Mouse (Mus musculus) hindbrain, embryonic 14.5 days (tissue): ENCODE data around the gene Kcnj2. TPM values are rescaled to one million over a fixed set of nuclear protein-coding genes. Genes with fewer than 3 reads are reported as not detected.
A peak's percentile ranks its signal among the peaks of the same experiment; 100 is the strongest.

ENCODE experiments used
- ATAC-seq: fragments of 200-750 bp; cut with Nextera tagmentation; 2 replicates; pipeline ENCODE4 v1.8.0; 2017; ENCODE audit warnings: moderate number of reproducible peaks, mild to moderate bottlenecking, moderate TSS enrichment, moderate library complexity; ENCODE audit not compliant: low FRiP score
- DNase-seq: peaks from one replicate; pipeline ENCODE4 v3.0.0-alpha.2; 2015; ENCODE audit warnings: low spot score
- H3K27ac ChIP-seq: fragments of 300-500 bp; sonication (generic); 2 replicates; pipeline ENCODE4 v1.5.1; 2014; ENCODE audit warnings: mild to moderate bottlenecking, moderate library complexity
- H3K27me3 ChIP-seq: fragments of 300-500 bp; sonication (generic); 2 replicates; pipeline ENCODE4 v1.6.1; 2014; ENCODE audit warnings: mild to moderate bottlenecking, low read length, mixed read lengths; ENCODE audit not compliant: control insufficient read depth, insufficient read depth
- H3K36me3 ChIP-seq: fragments of 300-500 bp; sonication (generic); replicated peaks from 2 replicates; pipeline ENCODE4 v1.6.1; 2014; ENCODE audit not compliant: control insufficient read depth, insufficient read depth
- H3K4me1 ChIP-seq: fragments of 300-500 bp; sonication (generic); replicated peaks from 2 replicates; pipeline ENCODE4 v1.6.1; 2014; ENCODE audit warnings: antibody characterized with exemption, low read length, mixed read lengths; ENCODE audit not compliant: control insufficient read depth, insufficient read depth
- H3K4me2 ChIP-seq: fragments of 300-500 bp; sonication (generic); replicated peaks from 2 replicates; pipeline ENCODE4 v1.6.1; 2014; ENCODE audit warnings: mild to moderate bottlenecking, moderate library complexity
- H3K4me3 ChIP-seq: fragments of 300-500 bp; sonication (generic); replicated peaks from 2 replicates; pipeline ENCODE4 v1.5.1; 2014; ENCODE audit warnings: mild to moderate bottlenecking, low read length
- H3K9ac ChIP-seq: fragments of 300-500 bp; sonication (generic); 2 replicates; pipeline ENCODE4 v1.6.1; 2014
- H3K9me3 ChIP-seq: fragments of 300-500 bp; sonication (generic); 2 replicates; pipeline ENCODE4 v1.6.1; 2016; ENCODE audit warnings: low read length; ENCODE audit not compliant: control insufficient read depth
- WGBS: fragments of 180-500 bp; shearing (Covaris S2); extraction: QIAGEN DNeasy Blood & Tissue Kit; methylation state at CpG from one replicate; pipeline ENCODE4 v1.1.7; 2014; 5-methylcytosine and 5-hydroxymethylcytosine counted together
- polyA plus RNA-seq: library from polyadenylated mRNA; unstranded; fragments of >200 nt; fragmentation: Nextera tagmentation; extraction: Ambion mirVana; gene quantifications from 2 replicates; pipeline ENCODE4 v1.2.1, GENCODE M21; 2014

The Kcnj2 gene
- 0.50 and 0.56 TPM in 2 replicates for polyA plus RNA-seq

DNA sequence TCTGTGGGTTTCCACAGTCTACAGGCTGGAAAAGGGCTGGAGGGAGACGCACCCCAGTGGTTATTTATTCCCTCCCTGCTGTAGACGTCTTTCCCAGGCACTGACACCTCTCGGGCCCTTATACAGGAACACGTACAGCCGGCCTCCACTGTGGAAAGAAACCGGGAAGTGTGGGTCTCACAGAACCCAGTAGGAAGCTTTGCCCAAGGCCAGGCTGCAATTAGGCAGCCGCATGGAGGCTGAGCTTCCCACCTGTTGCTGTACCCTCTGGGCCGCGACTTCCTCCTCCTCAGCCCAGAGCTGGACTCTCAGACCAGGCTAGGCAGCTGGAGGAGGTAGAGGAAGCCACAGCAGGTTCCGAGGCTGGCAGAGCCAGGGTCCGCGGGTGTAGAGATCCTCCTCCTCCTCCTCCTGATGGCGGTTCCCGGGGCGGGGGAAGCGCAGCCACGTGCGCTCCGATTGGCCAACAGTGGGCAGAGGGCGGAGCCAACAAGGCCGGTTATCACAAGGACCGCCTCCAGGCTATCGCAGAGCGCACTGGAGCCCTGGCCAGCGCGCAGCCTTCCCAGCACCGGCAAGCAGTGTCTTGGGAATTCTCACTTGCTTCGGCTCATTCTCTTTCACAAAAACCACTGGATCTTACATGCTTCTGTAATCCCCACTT, at the start of gene Kcnj2:
Gene Kcnj2 (plus strand): TSS at position 530 of the 664 bp plus-strand sequence.
- H3K36me3 ChIP-seq = no peaks in the 10 kb centered on the region
- H3K4me2 ChIP-seq = peak within 1 kb of the TSS; percentile 87
- H3K4me1 ChIP-seq = peaks cover 9% of the 10 kb centered on the region; the same call in 1 of the 2 replicates
- H3K4me3 ChIP-seq = peak within 1 kb of the TSS; percentile 55
- peak within 1 kb of the TSS; percentile 53; the same call in 1 of the 2 replicates for H3K9ac ChIP-seq
- peaks cover 15% of the 10 kb centered on the region; the same call in 1 of the 2 replicates for H3K27me3 ChIP-seq
- under 1% methylated on average over 28 of the region's 28 CpGs for WGBS
- H3K27ac ChIP-seq = peak within 1 kb of the TSS; percentile 43
- peak; percentile 98 for ATAC-seq
- no peaks in the 10 kb centered on the region for H3K9me3 ChIP-seq
- DNase-seq = peak; percentile 89

DNA sequence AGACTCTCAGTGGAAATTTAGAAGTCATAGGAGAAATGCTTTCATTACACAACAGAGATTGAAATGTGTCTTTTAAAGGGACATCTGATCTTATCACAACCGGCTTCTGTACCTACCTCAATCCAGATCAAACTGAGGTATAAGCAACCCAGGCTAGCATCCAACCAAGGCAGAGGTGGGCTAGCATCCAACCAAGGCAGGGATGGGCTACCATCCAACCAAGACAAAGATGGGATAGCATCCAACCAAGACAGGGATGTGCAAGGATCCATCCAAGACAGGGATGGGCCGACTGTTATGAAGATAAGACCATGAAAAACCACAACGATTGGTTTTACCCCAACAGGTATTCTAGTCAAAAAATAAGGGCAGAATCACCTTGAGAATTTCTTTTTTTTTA, 49.8 kb upstream of the Kcnj2 start:
- H3K9ac ChIP-seq = no peak overlapping the region

DNA sequence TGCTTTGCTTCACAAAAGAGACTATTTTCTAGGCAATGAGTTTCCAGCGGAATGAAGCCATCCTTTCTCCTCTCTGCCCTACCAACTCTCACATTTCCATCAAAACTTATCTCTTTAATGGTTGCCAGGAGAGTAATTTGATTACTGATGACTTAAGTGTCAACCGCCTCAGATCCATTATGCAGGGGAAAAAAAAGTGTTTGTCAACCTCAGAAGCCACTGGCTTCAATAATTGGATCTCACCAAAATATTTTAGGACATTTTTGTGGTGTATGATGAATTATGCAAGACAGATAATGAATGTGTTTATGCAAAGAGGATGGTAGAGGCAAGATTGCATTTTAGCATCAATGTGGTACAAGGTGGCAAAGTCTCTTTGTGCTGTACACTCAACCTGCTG, 45.8 kb upstream of the Kcnj2 start:
- no peaks in the 10 kb centered on the region for H3K4me1 ChIP-seq
- H3K4me3 ChIP-seq = no peak overlapping the region
- 26% methylated on average over 2 of the region's 2 CpGs for WGBS
- no peak overlapping the region for H3K9ac ChIP-seq
- DNase-seq (no peak), ATAC-seq (no peak)
- no peaks in the 10 kb centered on the region for H3K9me3 ChIP-seq
- no peak overlapping the region for H3K4me2 ChIP-seq
- no peaks in the 10 kb centered on the region for H3K27me3 ChIP-seq
- no peaks in the 10 kb centered on the region for H3K36me3 ChIP-seq
- no peak overlapping the region for H3K27ac ChIP-seq

More for the DNA sequence above, 49.8 kb upstream of the Kcnj2 start:
- Histone ChIP-seq H3K27me3 (no peaks in the 10 kb centered on the region), H3K4me2 (no peak overlapping the region), H3K4me1 (no peaks in the 10 kb centered on the region), H3K9me3 (no peaks in the 10 kb centered on the region), H3K27ac (no peak overlapping the region), H3K4me3 (no peak overlapping the region), H3K36me3 (no peaks in the 10 kb centered on the region)
- DNase-seq = no peak
- WGBS = 98% methylated on average over 3 of the region's 3 CpGs
- ATAC-seq = no peak

GRCm38 (mm10) chr11:111022681-111023281, 43.2 kb upstream of the Kcnj2 start:
- DNase-seq = peak; percentile 46

DNA sequence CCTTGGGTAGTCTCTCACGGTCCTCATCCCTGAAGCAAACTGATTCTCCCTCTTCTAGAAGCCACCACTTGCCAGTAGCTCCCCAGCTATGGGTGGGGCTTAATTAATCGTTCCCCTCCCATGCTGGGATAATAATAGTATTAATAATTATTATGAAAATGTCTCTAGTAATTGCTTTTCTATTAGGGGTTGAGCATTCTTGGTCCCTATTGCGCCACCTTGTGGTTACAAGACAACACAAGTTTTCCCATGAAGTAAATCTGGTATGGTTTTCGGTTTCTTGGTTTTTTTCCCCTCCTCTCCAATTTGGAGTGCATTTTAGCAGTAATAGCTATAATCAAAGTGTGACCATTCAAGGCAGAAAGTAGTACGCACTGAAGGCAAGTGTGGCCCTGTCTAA, 23.8 kb upstream of the Kcnj2 start:
- 46% methylated on average over 5 of the region's 5 CpGs for WGBS
- ATAC-seq = no peak
- DNase-seq = peak; percentile 51
- Histone ChIP-seq H3K4me1 (no peaks in the 10 kb centered on the region), H3K27me3 (no peaks in the 10 kb centered on the region), H3K36me3 (no peaks in the 10 kb centered on the region), H3K4me3 (no peak overlapping the region), H3K4me2 (no peak overlapping the region), H3K9ac (no peak overlapping the region), H3K27ac (no peak overlapping the region), H3K9me3 (no peaks in the 10 kb centered on the region)

More at GRCm38 (mm10) chr11:111022681-111023281, 43.2 kb upstream of the Kcnj2 start:
- Histone ChIP-seq H3K27me3 (no peaks in the 10 kb centered on the region), H3K27ac (no peak overlapping the region), H3K4me2 (no peak overlapping the region), H3K4me1 (no peaks in the 10 kb centered on the region), H3K9me3 (no peaks in the 10 kb centered on the region), H3K9ac (no peak overlapping the region), H3K36me3 (no peaks in the 10 kb centered on the region), H3K4me3 (no peak overlapping the region)
- 44% methylated on average over 8 of the region's 8 CpGs for WGBS
- ATAC-seq = peak; percentile 48; the same call in 1 of the 2 replicates

- ATAC-seq (no peak), DNase-seq (no peak)
- no peaks in the 10 kb centered on the region for H3K4me1 ChIP-seq
- H3K27me3 ChIP-seq = no peaks in the 10 kb centered on the region
- no peak overlapping the region for H3K27ac ChIP-seq
- H3K4me3 ChIP-seq = no peak overlapping the region
- 79% methylated on average over 4 of the region's 4 CpGs for WGBS
- no peaks in the 10 kb centered on the region for H3K36me3 ChIP-seq
- H3K9me3 ChIP-seq = no peaks in the 10 kb centered on the region
- H3K4me2 ChIP-seq = no peak overlapping the region
- no peak overlapping the region for H3K9ac ChIP-seq
Observed at GRCm38 (mm10) chr11:111043298-111043697, 22.7 kb upstream of the Kcnj2 start.

DNA sequence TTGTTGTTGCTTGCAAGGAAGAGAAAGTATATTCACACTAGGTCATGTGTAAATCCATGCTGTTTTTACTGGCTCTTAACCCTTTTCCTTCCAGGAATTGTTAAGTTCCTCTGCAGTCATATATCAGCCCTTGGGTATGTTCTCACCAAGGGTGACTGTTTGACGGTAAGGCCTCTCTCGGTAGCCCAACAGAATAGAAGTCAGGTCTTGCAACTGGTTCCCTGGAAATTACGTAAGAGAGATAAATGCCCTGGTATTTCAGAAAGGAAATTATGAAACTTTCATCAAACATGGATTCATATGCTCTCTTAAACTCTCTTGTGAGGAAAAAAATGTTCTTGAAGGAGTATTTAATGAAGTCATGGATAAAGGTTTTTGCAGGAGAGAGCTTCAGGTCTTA, 11.7 kb upstream of the Kcnj2 start:
- DNase-seq = no peak
- no peaks in the 10 kb centered on the region for H3K27me3 ChIP-seq
- no peak overlapping the region for H3K4me3 ChIP-seq
- no peaks in the 10 kb centered on the region for H3K36me3 ChIP-seq
- no peak overlapping the region for H3K27ac ChIP-seq
- H3K9ac ChIP-seq = no peak overlapping the region
- ATAC-seq = no peak
- H3K9me3 ChIP-seq = no peaks in the 10 kb centered on the region
- H3K4me2 ChIP-seq = no peak overlapping the region
- WGBS = 91% methylated on average over 3 of the region's 3 CpGs
- H3K4me1 ChIP-seq = no peaks in the 10 kb centered on the region

- Histone ChIP-seq H3K4me3 (no peak overlapping the region), H3K27me3 (no peaks in the 10 kb centered on the region), H3K4me2 (no peak overlapping the region), H3K4me1 (no peaks in the 10 kb centered on the region), H3K9ac (no peak overlapping the region), H3K27ac (no peak overlapping the region), H3K9me3 (no peaks in the 10 kb centered on the region), H3K36me3 (no peaks in the 10 kb centered on the region)
- DNase-seq = no peak
- ATAC-seq = no peak
- 92% methylated on average over 8 of the region's 8 CpGs for WGBS
Observed at GRCm38 (mm10) chr11:111054854-111055822, 10.8 kb upstream of the Kcnj2 start.

GRCm38 (mm10) chr11:111056030-111056429, 9.9 kb upstream of the Kcnj2 start:
- DNase-seq = no peak
- Histone ChIP-seq H3K4me1 (no peaks in the 10 kb centered on the region), H3K27me3 (no peaks in the 10 kb centered on the region), H3K4me2 (no peak overlapping the region), H3K36me3 (no peaks in the 10 kb centered on the region), H3K27ac (no peak overlapping the region), H3K9me3 (no peaks in the 10 kb centered on the region), H3K9ac (no peak overlapping the region), H3K4me3 (no peak overlapping the region)
- 76% methylated on average over 13 of the region's 13 CpGs for WGBS
- no peak for ATAC-seq
